Comparison of ENCODE assay signal across 8 mouse cellular contexts in genomic region chr11:103639407-103639946, GRCm38 (mm10). TPM values are rescaled to one million over a fixed set of nuclear protein-coding genes. Genes with fewer than 3 reads are reported as not detected.
DNase-seq lines count a peak whose midpoint lies in the region; ATAC-seq and TF ChIP-seq lines count a peak whose summit lies in the region.

No protein-coding gene starts in this region.

- H3K36me3 ChIP-seq in kidney, adult 2 months (ENCODE audit: control insufficient read depth, insufficient read depth, low read length), result no peaks in the 10 kb centered on the region
- no peaks in the 10 kb centered on the region for H3K36me3 ChIP-seq in kidney, embryonic 16.5 days (ENCODE audit: insufficient read depth, low read length)
- no peaks in the 10 kb centered on the region for H3K36me3 ChIP-seq in G1E (replicated peaks)
- H3K36me3 ChIP-seq in midbrain, embryonic 16.5 days (ENCODE audit: control insufficient read depth, insufficient read depth, low read length), result no peaks in the 10 kb centered on the region

- H3K4me2 ChIP-seq in kidney, embryonic 16.5 days (replicated peaks; ENCODE audit: low read depth, low read length), result no peak overlapping the region
- H3K4me2 ChIP-seq in midbrain, embryonic 16.5 days (ENCODE audit: low read length), result peak overlapping the region; percentile 14; the same call in 1 of the 2 replicates

- no peak for ATAC-seq in kidney, embryonic 16.5 days (ENCODE audit: low FRiP score, low TSS enrichment)
- ATAC-seq in G1E (ENCODE audit: extremely low read depth, insufficient number of reproducible peaks, low FRiP score, poor library complexity, severe bottlenecking), result no peak
- ATAC-seq in midbrain, embryonic 16.5 days, result no peak

- H3K4me3 ChIP-seq in kidney, adult 2 months (ENCODE audit: insufficient read depth, low read depth, low read length), result no peak overlapping the region
- H3K4me3 ChIP-seq in kidney, embryonic 16.5 days (ENCODE audit: low read length), result no peak overlapping the region
- H3K4me3 ChIP-seq in G1E (ENCODE audit: low read depth, low read length), result no peak overlapping the region
- no peak overlapping the region for H3K4me3 ChIP-seq in midbrain, embryonic 16.5 days (ENCODE audit: low read depth, low read length)

- peak; percentile 45 for DNase-seq in kidney, adult 2 months
- DNase-seq in G1E (ENCODE audit: low spot score), result peak; percentile 11
- DNase-seq in c-Kit-positive CD71-positive TER-119-negative erythroid progenitor cells, embryonic 14.5 days (ENCODE audit: low read depth), result peak; percentile 22
- DNase-seq in forelimb bud, embryonic 11.5 days (ENCODE audit: low read depth, low spot score), result peak; percentile 80
- DNase-seq in layer of hippocampus, postnatal 10 days (ENCODE audit: low spot score in 2 of 2), result peak; percentile 75 to 80
- peak; percentile 18 for DNase-seq in thymus, postnatal 25 days

- H3K9ac ChIP-seq in kidney, embryonic 16.5 days (replicated peaks; ENCODE audit: low read length), result no peak overlapping the region
- H3K9ac ChIP-seq in midbrain, embryonic 16.5 days (ENCODE audit: low read depth, low read length), result no peak overlapping the region

- TF ChIP-seq CTCF in kidney, adult 2 months (conservative IDR thresholded peaks at IDR 0.05; ENCODE audit: insufficient read depth, insufficient read length, low read depth, low read length), result peak; percentile 98
- peak; percentile 87 for TF ChIP-seq CTCF in G1E (IDR thresholded peaks at IDR 0.05; ENCODE audit: low read depth, low read length)

- 2% methylated on average over 10 of the region's 10 CpGs for WGBS in kidney, adult 2 months
- WGBS in kidney, embryonic 16.5 days, result 5% methylated on average over 10 of the region's 10 CpGs
- 2% methylated on average over 10 of the region's 10 CpGs for WGBS in midbrain, embryonic 16.5 days

- H3K27ac ChIP-seq in kidney, adult 2 months (ENCODE audit: insufficient read depth, low read depth, low read length), result no peak overlapping the region
- H3K27ac ChIP-seq in kidney, embryonic 16.5 days (ENCODE audit: low read length), result no peak overlapping the region
- H3K27ac ChIP-seq in midbrain, embryonic 16.5 days (ENCODE audit: low read length), result no peak overlapping the region

- no peak for TF ChIP-seq POLR2A in kidney, adult 2 months (IDR thresholded peaks at IDR 0.05; ENCODE audit: low read depth, low read length)

- peaks cover 3% of the 10 kb centered on the region; the same call in 1 of the 2 replicates for H3K9me3 ChIP-seq in kidney, embryonic 16.5 days (ENCODE audit: low read length)
- no peaks in the 10 kb centered on the region for H3K9me3 ChIP-seq in G1E (replicated peaks)
- no peaks in the 10 kb centered on the region for H3K9me3 ChIP-seq in midbrain, embryonic 16.5 days (replicated peaks; ENCODE audit: control insufficient read depth, low read length, poor library complexity, severe bottlenecking)

- H3K27me3 ChIP-seq in kidney, adult 2 months (replicated peaks; ENCODE audit: control insufficient read depth, insufficient read depth, low read length), result no peaks in the 10 kb centered on the region
- H3K27me3 ChIP-seq in kidney, embryonic 16.5 days (ENCODE audit: insufficient read depth, low read length), result peaks cover 25% of the 10 kb centered on the region
- H3K27me3 ChIP-seq in G1E (ENCODE audit: insufficient read depth, low read length), result peaks cover 2% of the 10 kb centered on the region
- H3K27me3 ChIP-seq in midbrain, embryonic 16.5 days (ENCODE audit: control insufficient read depth, insufficient read depth, low read depth, low read length), result peaks cover 3% of the 10 kb centered on the region

- H3K4me1 ChIP-seq in kidney, adult 2 months (ENCODE audit: control insufficient read depth, insufficient read depth, low read length), result no peaks in the 10 kb centered on the region
- no peaks in the 10 kb centered on the region for H3K4me1 ChIP-seq in kidney, embryonic 16.5 days (ENCODE audit: insufficient read depth, low read length)
- no peaks in the 10 kb centered on the region; the same call in 1 of the 2 replicates for H3K4me1 ChIP-seq in G1E (ENCODE audit: insufficient read depth, low read depth, low read length)
- H3K4me1 ChIP-seq in midbrain, embryonic 16.5 days (ENCODE audit: control insufficient read depth, insufficient read depth, low read length), result no peaks in the 10 kb centered on the region; the same call in 1 of the 2 replicates

RNA-seq across cellular contexts. Expression of gene Lyzl6, which starts 0.8 kb away (rescaled TPM):
- polyA plus RNA-seq in kidney, adult 2 months (2012; rRNA removed), result 0.14 TPM in 1 of 2 replicates, not detected in the other
- not detected in 2 replicates for polyA plus RNA-seq in kidney, embryonic 16.5 days (2015; fragmentation: Nextera tagmentation; extraction: Ambion mirVana)
- total RNA-seq in G1E (2014; fragmentation: Nextera tagmentation), result not detected in 2 replicates
- not detected in 2 replicates for total RNA-seq in G1E (2017)
- not detected in 2 replicates for polyA plus RNA-seq in G1E (2012)
- not detected for total RNA-seq in layer of hippocampus, postnatal 10 days (2021)
- not detected in 2 replicates for polyA plus RNA-seq in midbrain, embryonic 16.5 days (2015; fragmentation: Nextera tagmentation; extraction: Ambion mirVana)

RNA-seq across cellular contexts. Expression of gene Rprml, which starts 9.9 kb away (rescaled TPM):
- 0.12 TPM in 1 of 2 replicates, not detected in the other for polyA plus RNA-seq in kidney, adult 2 months (2012; rRNA removed)
- polyA plus RNA-seq in kidney, embryonic 16.5 days (2015; fragmentation: Nextera tagmentation; extraction: Ambion mirVana), result not detected in 2 replicates
- total RNA-seq in G1E (2014; fragmentation: Nextera tagmentation) (not detected in 2 replicates), G1E (2017) (not detected in 2 replicates)
- polyA plus RNA-seq in G1E (2012), result not detected in 2 replicates
- 100 to 1,000 TPM; 127 to 143 TPM for total RNA-seq in layer of hippocampus, postnatal 10 days (2021)
- polyA plus RNA-seq in midbrain, embryonic 16.5 days (2015; fragmentation: Nextera tagmentation; extraction: Ambion mirVana), result 2.1 and 3.4 TPM in 2 replicates

RNA-seq across cellular contexts. Expression of gene Gm884, which starts 18.5 kb away (rescaled TPM):
- not detected in 2 replicates for polyA plus RNA-seq in kidney, adult 2 months (2012; rRNA removed)
- not detected in 2 replicates for polyA plus RNA-seq in kidney, embryonic 16.5 days (2015; fragmentation: Nextera tagmentation; extraction: Ambion mirVana)
- total RNA-seq in G1E (2014; fragmentation: Nextera tagmentation), result not detected in 2 replicates
- 0.06 and 0.16 TPM in 2 replicates for total RNA-seq in G1E (2017)
- polyA plus RNA-seq in G1E (2012), result not detected in 2 replicates
- not detected for total RNA-seq in layer of hippocampus, postnatal 10 days (2021)
- not detected in 2 replicates for polyA plus RNA-seq in midbrain, embryonic 16.5 days (2015; fragmentation: Nextera tagmentation; extraction: Ambion mirVana)

RNA-seq across cellular contexts. Expression of gene Gosr2, which starts 58.2 kb away (rescaled TPM):
- polyA plus RNA-seq in kidney, adult 2 months (2012; rRNA removed), result 94.2 and 101 TPM in 2 replicates
- 91.1 and 92.2 TPM in 2 replicates for polyA plus RNA-seq in kidney, embryonic 16.5 days (2015; fragmentation: Nextera tagmentation; extraction: Ambion mirVana)
- total RNA-seq in G1E (2014; fragmentation: Nextera tagmentation) (65.5 and 69.2 TPM in 2 replicates), G1E (2017) (72.1 and 73.1 TPM in 2 replicates)
- 6.5 and 16.0 TPM in 2 replicates for polyA plus RNA-seq in G1E (2012)
- 10 to 100 TPM; 72.9 to 78.3 TPM for total RNA-seq in layer of hippocampus, postnatal 10 days (2021)
- polyA plus RNA-seq in midbrain, embryonic 16.5 days (2015; fragmentation: Nextera tagmentation; extraction: Ambion mirVana), result 93.2 and 96.2 TPM in 2 replicates

Comparison
In these comparisons a context has a peak if more than half of its experiments do, and no peak if none do; other contexts are left out.
1. DNase-seq: peak in every context shown above with its lines; median percentile 80 in forelimb bud, embryonic 11.5 days; 78 in layer of hippocampus, postnatal 10 days; 45 in kidney, adult 2 months; 22 in c-Kit-positive CD71-positive TER-119-negative erythroid progenitor cells, embryonic 14.5 days; 18 in thymus, postnatal 25 days; 11 in G1E.